Mouse (Mus musculus) lung, embryonic 15.5 days (tissue): ENCODE measurements at regions not wholly inside any gene's neighbourhood (a gene's known extent, or its start where the extent isn't known, plus 50 kb on each side); places are given as distances from the start of the nearest gene placed in this dataset.

ENCODE experiments used
- ATAC-seq: fragments of 200-750 bp; cut with Nextera tagmentation; 2 replicates; pipeline ENCODE4 v1.8.0; 2017; ENCODE audit warnings: moderate number of reproducible peaks, borderline replicate concordance; ENCODE audit not compliant: low FRiP score, low TSS enrichment; ENCODE audit errors: extremely low read depth
- H3K27ac ChIP-seq: fragments of 300-500 bp; sonication (generic); 2 replicates; pipeline ENCODE4 v1.5.1; 2015; ENCODE audit warnings: moderate library complexity, mild to moderate bottlenecking, inconsistent platforms
- H3K27me3 ChIP-seq: fragments of 300-500 bp; sonication (generic); 2 replicates; pipeline ENCODE4 v1.6.1; 2015; ENCODE audit warnings: inconsistent platforms
- H3K36me3 ChIP-seq: fragments of 300-500 bp; sonication (generic); 2 replicates; pipeline ENCODE4 v1.6.1; 2015; ENCODE audit warnings: inconsistent platforms
- H3K4me1 ChIP-seq: fragments of 300-500 bp; sonication (generic); 2 replicates; pipeline ENCODE4 v1.6.1; 2015; ENCODE audit warnings: inconsistent platforms
- H3K4me2 ChIP-seq: fragments of 300-500 bp; sonication (generic); 2 replicates; pipeline ENCODE4 v1.6.1; 2015; ENCODE audit warnings: inconsistent platforms, mild to moderate bottlenecking, moderate library complexity
- H3K4me3 ChIP-seq: fragments of 300-500 bp; sonication (generic); 2 replicates; pipeline ENCODE4 v1.5.1; 2015; ENCODE audit warnings: mild to moderate bottlenecking, inconsistent platforms
- H3K9ac ChIP-seq: fragments of 300-500 bp; sonication (generic); 2 replicates; pipeline ENCODE4 v1.6.1; 2015; ENCODE audit warnings: inconsistent platforms
- H3K9me3 ChIP-seq: fragments of 300-500 bp; sonication (generic); 2 replicates; pipeline ENCODE4 v1.6.1; 2016; ENCODE audit warnings: inconsistent platforms
- WGBS: fragments of 180-500 bp; shearing (Covaris S2); methylation state at CpG from one replicate; pipeline ENCODE4 v1.1.7; 2015; 5-methylcytosine and 5-hydroxymethylcytosine counted together

- WGBS, result 0% methylated on average over 4 of the region's 4 CpGs
- H3K36me3 ChIP-seq, result no peaks in the 10 kb centered on the region
- no peak for ATAC-seq
Observed at GRCm38 (mm10) chr14:64546787-64547186, 442.7 kb downstream of the Prss52 start.

GRCm38 (mm10) chr14:64552951-64553350 is 448.9 kb downstream of the Prss52 start:
- H3K4me2 ChIP-seq, result no peak overlapping the region
- no peaks in the 10 kb centered on the region for H3K27me3 ChIP-seq
- no peaks in the 10 kb centered on the region for H3K36me3 ChIP-seq
- ATAC-seq, result no peak
- no peak overlapping the region for H3K27ac ChIP-seq
- H3K4me1 ChIP-seq, result no peaks in the 10 kb centered on the region
- WGBS, result 47% methylated on average over 4 of the region's 4 CpGs
- H3K9ac ChIP-seq, result no peak overlapping the region
- no peaks in the 10 kb centered on the region for H3K9me3 ChIP-seq
- no peak overlapping the region for H3K4me3 ChIP-seq

More at GRCm38 (mm10) chr14:64546787-64547186, 442.7 kb downstream of the Prss52 start:
- no peak overlapping the region for H3K4me3 ChIP-seq
- no peaks in the 10 kb centered on the region for H3K4me1 ChIP-seq
- H3K9ac ChIP-seq, result no peak overlapping the region
- H3K9me3 ChIP-seq, result no peaks in the 10 kb centered on the region
- H3K27ac ChIP-seq, result no peak overlapping the region
- no peak overlapping the region for H3K4me2 ChIP-seq
- H3K27me3 ChIP-seq, result no peaks in the 10 kb centered on the region

DNA sequence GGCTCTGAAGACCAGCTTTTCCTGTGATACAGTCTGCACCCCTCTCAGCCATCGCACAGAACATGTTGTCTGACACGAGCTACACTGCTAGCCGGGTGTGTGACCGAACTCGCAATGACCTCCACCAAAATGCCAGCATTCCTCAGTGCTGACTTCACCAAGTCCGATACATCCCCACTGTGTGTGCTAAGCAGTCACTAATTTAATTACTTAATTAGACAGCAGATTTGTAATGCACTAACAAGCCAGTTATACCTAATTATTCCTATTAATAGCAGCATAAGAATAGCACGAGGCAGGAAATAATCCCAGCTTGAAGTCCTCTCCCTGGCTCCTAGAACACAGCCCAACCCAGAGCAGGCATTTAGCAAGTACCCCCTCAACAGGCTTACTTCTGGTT is 452.0 kb downstream of the Prss52 start:
- WGBS, result 82% methylated on average over 7 of the region's 7 CpGs
- no peak for ATAC-seq
- Histone ChIP-seq H3K27ac (no peak overlapping the region), H3K36me3 (no peaks in the 10 kb centered on the region), H3K27me3 (no peaks in the 10 kb centered on the region), H3K9me3 (no peaks in the 10 kb centered on the region), H3K4me2 (no peak overlapping the region), H3K9ac (no peak overlapping the region), H3K4me1 (no peaks in the 10 kb centered on the region), H3K4me3 (no peak overlapping the region)

DNA sequence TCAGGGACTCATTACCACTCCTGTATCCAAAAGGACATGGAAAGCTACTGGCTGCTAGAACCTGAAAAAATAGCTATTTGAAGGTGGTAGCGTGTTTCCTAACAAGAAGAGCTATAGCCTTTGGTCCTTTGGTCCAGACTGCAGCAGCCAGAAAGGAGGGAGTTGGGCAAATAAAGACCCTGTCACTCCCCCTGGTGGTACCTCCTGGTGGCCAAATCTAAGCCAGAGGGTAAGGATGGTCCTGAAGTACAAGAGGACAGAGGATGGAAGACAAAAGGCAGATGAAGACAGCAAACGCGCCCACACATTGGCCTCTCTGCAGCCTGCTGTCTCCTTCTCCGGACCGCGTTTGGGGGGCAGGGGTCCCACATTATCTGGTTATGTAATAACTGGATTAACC is 453.4 kb downstream of the Prss52 start:
- no peak overlapping the region for H3K9ac ChIP-seq
- 67% methylated on average over 6 of the region's 6 CpGs for WGBS
- no peak for ATAC-seq

GRCm38 (mm10) chr14:64568689-64569088 is 464.6 kb downstream of the Prss52 start:
- H3K9me3 ChIP-seq, result no peaks in the 10 kb centered on the region
- H3K27ac ChIP-seq, result no peak overlapping the region
- H3K4me3 ChIP-seq, result no peak overlapping the region
- no peak overlapping the region for H3K9ac ChIP-seq
- no peaks in the 10 kb centered on the region for H3K4me1 ChIP-seq
- ATAC-seq, result no peak
- WGBS, result 6% methylated on average over 6 of the region's 6 CpGs
- H3K27me3 ChIP-seq, result no peaks in the 10 kb centered on the region
- H3K36me3 ChIP-seq, result no peaks in the 10 kb centered on the region
- no peak overlapping the region for H3K4me2 ChIP-seq

More for the DNA sequence above, 453.4 kb downstream of the Prss52 start:
- no peaks in the 10 kb centered on the region for H3K27me3 ChIP-seq
- H3K9me3 ChIP-seq, result no peaks in the 10 kb centered on the region
- no peaks in the 10 kb centered on the region for H3K4me1 ChIP-seq
- no peak overlapping the region for H3K4me3 ChIP-seq
- no peak overlapping the region for H3K4me2 ChIP-seq
- no peaks in the 10 kb centered on the region for H3K36me3 ChIP-seq
- no peak overlapping the region for H3K27ac ChIP-seq

GRCm38 (mm10) chr14:64570951-64571350 is 466.9 kb downstream of the Prss52 start:
- H3K27me3 ChIP-seq, result no peaks in the 10 kb centered on the region
- H3K36me3 ChIP-seq, result no peaks in the 10 kb centered on the region
- no peaks in the 10 kb centered on the region for H3K9me3 ChIP-seq
- H3K4me3 ChIP-seq, result no peak overlapping the region
- no peak overlapping the region for H3K9ac ChIP-seq
- no peak overlapping the region for H3K4me2 ChIP-seq
- H3K4me1 ChIP-seq, result no peaks in the 10 kb centered on the region
- no peak overlapping the region for H3K27ac ChIP-seq
- no peak for ATAC-seq
- WGBS, result 79% methylated on average over 7 of the region's 7 CpGs

DNA sequence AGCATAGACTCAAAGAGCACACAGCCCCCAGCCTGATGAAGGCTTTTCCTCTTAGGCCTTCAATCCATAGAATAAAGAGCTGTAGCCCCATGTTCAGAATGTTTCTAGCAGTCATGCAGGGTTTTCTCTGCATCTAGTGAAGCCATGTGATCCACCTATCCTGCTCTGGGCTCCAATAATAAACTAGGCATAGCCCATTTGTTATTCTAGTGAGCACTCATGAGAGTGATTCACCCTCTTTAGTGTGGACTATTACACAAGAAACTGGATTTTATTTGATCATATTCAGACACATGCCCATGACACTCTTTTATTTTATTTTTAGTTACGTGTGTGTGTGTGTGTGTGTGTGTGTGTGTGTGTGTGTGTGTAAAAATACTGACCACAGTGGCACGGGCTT is 468.7 kb downstream of the Prss52 start:
- Histone ChIP-seq H3K4me2 (no peak overlapping the region), H3K4me3 (no peak overlapping the region), H3K27ac (no peak overlapping the region), H3K4me1 (no peaks in the 10 kb centered on the region), H3K27me3 (no peaks in the 10 kb centered on the region), H3K9ac (no peak overlapping the region), H3K9me3 (no peaks in the 10 kb centered on the region), H3K36me3 (no peaks in the 10 kb centered on the region)
- no peak for ATAC-seq
- 50% methylated on average over 2 of the region's 2 CpGs for WGBS

GRCm38 (mm10) chr14:64573773-64574172 is 469.7 kb downstream of the Prss52 start:
- H3K27ac ChIP-seq, result no peak overlapping the region
- 66% methylated on average over 5 of the region's 5 CpGs for WGBS
- ATAC-seq, result no peak

DNA sequence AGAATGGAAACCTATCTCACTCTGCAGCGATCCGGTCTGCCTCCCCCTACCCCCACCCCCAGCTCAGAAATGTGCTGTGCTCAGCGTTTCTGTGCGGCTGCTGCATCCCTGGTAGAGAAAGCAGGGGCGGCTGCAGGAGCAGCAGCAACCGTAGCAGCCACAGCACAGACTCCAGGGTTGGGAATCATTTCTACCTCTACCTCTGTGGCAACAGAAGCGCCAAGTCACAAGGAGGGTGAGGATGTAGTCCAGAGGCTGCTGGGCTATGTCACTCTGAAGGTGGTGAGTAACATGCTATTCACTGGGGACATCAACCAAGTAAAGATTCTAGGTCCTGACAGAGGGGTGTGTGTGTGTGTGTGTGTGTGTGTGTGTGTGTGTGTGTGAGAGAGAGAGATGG is 470.2 kb downstream of the Prss52 start:
- H3K4me1 ChIP-seq, result no peaks in the 10 kb centered on the region
- no peak overlapping the region for H3K27ac ChIP-seq
- 53% methylated on average over 7 of the region's 7 CpGs for WGBS
- H3K9me3 ChIP-seq, result no peaks in the 10 kb centered on the region
- H3K9ac ChIP-seq, result no peak overlapping the region
- no peak overlapping the region for H3K4me3 ChIP-seq
- H3K4me2 ChIP-seq, result no peak overlapping the region
- ATAC-seq, result no peak
- H3K27me3 ChIP-seq, result 0 out of 2 replicates have a peak, but pooled peaks cover 3% of the 10 kb centered on the region
- H3K36me3 ChIP-seq, result no peaks in the 10 kb centered on the region

More at GRCm38 (mm10) chr14:64573773-64574172, 469.7 kb downstream of the Prss52 start:
- Histone ChIP-seq H3K9ac (no peak overlapping the region), H3K36me3 (no peaks in the 10 kb centered on the region), H3K4me2 (no peak overlapping the region), H3K4me1 (no peaks in the 10 kb centered on the region), H3K9me3 (no peaks in the 10 kb centered on the region), H3K27me3 (no peaks in the 10 kb centered on the region), H3K4me3 (no peak overlapping the region)

DNA sequence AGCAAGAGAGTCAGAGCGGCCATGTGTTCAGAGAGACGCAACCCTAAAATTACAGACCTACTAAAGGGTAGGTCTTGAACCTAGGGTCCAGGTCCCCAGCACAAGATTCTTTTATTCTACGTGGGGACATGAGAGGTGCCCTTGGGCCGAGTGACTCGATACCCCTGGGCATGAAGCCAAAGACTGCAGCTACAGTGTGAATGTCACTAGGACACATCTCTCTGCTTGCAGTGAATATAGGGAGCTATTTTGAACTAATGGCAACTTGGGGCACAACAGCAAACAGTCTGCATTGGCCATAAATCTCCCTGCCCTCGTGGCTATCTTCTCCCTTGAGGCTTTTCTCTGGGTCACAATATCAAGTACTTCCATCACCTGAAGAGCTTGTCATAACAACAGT is 470.7 kb downstream of the Prss52 start:
- H3K4me2 ChIP-seq, result no peak overlapping the region
- H3K4me1 ChIP-seq, result no peaks in the 10 kb centered on the region
- no peaks in the 10 kb centered on the region for H3K36me3 ChIP-seq
- ATAC-seq, result no peak
- H3K9ac ChIP-seq, result no peak overlapping the region
- H3K9me3 ChIP-seq, result no peaks in the 10 kb centered on the region
- H3K27me3 ChIP-seq, result 0 out of 2 replicates have a peak, but pooled peaks cover 8% of the 10 kb centered on the region
- 62% methylated on average over 6 of the region's 6 CpGs for WGBS
- H3K27ac ChIP-seq, result no peak overlapping the region
- H3K4me3 ChIP-seq, result no peak overlapping the region

- Histone ChIP-seq H3K27ac (no peak overlapping the region), H3K36me3 (no peaks in the 10 kb centered on the region), H3K9me3 (no peaks in the 10 kb centered on the region), H3K4me1 (no peaks in the 10 kb centered on the region), H3K4me3 (no peak overlapping the region), H3K9ac (no peak overlapping the region), H3K27me3 (peaks cover 19% of the 10 kb centered on the region), H3K4me2 (no peak overlapping the region)
- ATAC-seq, result no peak
- WGBS, result 63% methylated on average over 4 of the region's 4 CpGs
Observed at GRCm38 (mm10) chr14:64575954-64576353, 471.9 kb downstream of the Prss52 start.

DNA sequence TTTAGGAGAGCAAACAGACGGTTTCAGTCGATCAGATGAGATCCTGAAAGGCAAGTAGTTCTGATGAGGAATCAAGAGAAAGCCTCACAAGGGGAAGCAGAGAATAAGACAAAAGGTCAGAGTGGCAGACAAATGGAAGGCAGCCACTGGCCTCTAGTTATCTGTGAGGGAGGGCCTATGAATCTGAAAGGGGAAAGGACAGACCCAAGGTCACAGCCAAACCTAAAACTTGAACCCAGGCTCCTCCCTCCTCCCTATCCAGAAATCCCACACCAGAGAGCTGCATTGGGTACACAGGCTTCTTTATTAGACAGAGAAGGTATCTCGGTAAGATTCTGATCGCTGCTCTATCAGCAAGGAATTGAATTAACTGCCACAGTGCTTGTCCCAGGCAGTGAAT is 476.0 kb downstream of the Prss52 start:
- 63% methylated on average over 4 of the region's 4 CpGs for WGBS

GRCm38 (mm10) chr14:64580862-64581261 is 476.8 kb downstream of the Prss52 start:
- no peaks in the 10 kb centered on the region for H3K36me3 ChIP-seq
- no peak overlapping the region for H3K4me3 ChIP-seq
- no peak overlapping the region for H3K4me2 ChIP-seq
- no peak overlapping the region for H3K27ac ChIP-seq
- 44% methylated on average over 6 of the region's 6 CpGs for WGBS
- H3K9me3 ChIP-seq, result no peaks in the 10 kb centered on the region
- peaks cover 63% of the 10 kb centered on the region for H3K27me3 ChIP-seq
- H3K4me1 ChIP-seq, result no peaks in the 10 kb centered on the region
- no peak overlapping the region for H3K9ac ChIP-seq
- no peak for ATAC-seq

More for the DNA sequence above, 476.0 kb downstream of the Prss52 start:
- Histone ChIP-seq H3K4me2 (no peak overlapping the region), H3K9me3 (no peaks in the 10 kb centered on the region), H3K27ac (no peak overlapping the region), H3K4me3 (no peak overlapping the region), H3K4me1 (no peaks in the 10 kb centered on the region), H3K9ac (no peak overlapping the region), H3K27me3 (peaks cover 56% of the 10 kb centered on the region), H3K36me3 (no peaks in the 10 kb centered on the region)
- ATAC-seq, result no peak
